Mouse (Mus musculus): ENCODE results near the gene Pparg.

Gene Pparg

DNA sequence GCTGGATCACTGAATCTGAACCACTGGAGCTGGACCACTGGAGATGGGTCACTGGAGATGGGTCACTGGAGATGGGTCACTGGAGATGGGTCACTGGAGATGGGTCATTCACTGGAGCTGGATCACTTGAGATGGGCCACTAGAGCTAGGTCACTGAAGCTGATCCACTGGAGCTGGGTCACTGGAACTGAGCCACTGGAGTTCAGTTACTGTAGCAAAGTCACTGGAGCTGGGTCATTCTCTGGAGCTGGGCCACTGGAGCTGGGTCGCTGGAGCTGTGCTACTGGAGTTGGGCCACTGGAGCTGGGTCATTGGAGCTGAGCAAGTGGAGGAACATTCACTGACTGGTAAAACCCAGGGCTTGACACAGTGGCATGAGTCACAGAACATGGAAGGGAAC, 145.7 kb downstream of the Pparg start:
- no peak for DNase-seq (ENCODE audit: low read depth)

- DNase-seq (ENCODE audit: low read depth), result no peak
Observed at GRCm38 (mm10) chr6:115511447-115511846, 150.7 kb downstream of the Pparg start.

- no peak for DNase-seq (ENCODE audit: low read depth)
Observed at GRCm38 (mm10) chr6:115513207-115513606, 152.5 kb downstream of the Pparg start.

DNA sequence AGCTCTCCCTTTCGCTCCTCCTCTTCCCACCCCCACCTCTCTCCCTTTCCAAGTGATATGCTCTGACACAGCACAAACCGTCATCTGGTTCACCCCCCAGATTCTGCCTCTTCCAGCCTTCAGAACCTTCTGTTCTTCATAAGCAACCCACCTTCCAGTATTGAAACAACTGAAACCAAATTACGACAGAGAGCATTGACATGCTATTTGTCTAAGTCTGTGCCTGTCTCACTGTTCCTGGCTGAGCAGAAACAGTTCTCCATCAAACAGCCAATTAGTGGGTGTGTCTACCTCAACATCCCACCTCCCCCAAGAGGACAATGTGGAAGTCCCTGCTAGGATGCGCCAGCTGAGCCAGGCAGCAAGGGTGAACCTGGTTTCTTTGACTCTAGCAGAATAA, 157.2 kb downstream of the Pparg start:
- DNase-seq (ENCODE audit: low read depth), result no peak

- DNase-seq (ENCODE audit: low read depth), result no peak
Observed at GRCm38 (mm10) chr6:115518352-115518751, 157.6 kb downstream of the Pparg start.

GRCm38 (mm10) chr6:115519275-115519699, 158.5 kb downstream of the Pparg start:
- DNase-seq (ENCODE audit: low read depth), result no peak

DNA sequence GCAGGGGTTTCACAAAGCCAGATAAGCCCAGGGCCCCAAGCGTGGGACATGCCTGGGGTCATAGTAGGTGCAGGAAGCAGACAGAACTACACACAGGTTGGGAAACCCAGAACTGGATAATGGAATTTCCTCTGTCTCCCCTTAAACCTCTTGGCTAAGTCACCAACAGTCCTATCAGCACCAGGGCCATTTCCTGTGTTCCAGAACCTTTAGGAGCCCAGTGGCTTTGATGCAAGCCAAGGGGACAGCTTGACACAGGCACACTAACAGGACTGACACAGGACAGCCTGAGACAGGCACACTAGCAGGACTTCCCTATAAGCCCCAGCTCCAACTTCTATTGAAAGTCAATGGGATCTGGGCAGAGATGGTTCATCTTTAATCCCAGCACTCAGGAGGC, 161.2 kb downstream of the Pparg start:
- DNase-seq (ENCODE audit: low read depth), result no peak

DNA sequence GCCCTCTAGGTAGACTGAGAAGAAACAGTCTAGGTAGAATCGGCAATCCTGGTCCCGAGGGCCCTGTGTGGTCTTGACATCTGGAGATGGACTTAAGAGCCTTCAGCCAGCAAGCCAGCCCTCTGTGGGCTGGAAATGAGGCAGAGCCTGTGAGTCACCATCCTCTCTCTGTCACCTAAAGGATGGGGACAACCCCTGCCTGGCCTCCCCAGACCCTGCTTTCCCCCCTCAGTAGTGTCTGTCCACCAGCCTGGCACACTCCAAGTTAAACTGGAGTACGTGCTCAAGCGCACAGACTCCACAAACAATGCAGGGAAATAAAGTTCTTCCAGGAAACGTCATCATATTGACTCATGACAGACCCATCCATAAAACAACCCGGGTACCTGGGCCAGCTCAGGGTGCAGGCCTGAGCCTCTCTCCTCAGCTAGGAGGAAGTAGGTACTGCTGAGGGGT, 162.0 kb downstream of the Pparg start:
- no peak for DNase-seq (ENCODE audit: low read depth)

DNA sequence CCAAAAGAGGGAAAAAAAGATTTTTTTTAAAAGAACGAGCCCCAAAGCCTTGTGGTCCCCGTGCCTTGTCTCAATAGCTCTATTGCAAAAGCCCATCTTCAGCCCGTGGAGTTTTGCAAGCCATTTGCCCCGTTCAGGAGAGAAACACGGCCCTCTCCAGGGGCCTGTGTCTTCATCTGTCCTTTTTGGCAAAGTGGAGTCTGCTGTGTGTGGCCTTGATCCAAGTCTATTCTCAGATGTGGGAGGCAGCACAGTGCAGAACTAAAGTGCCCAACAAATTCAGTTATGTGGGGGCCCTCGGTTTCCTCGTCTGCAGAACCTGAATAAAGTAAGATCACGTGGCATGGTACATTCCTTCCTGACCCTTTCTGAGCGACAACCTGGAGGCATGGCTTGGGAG, 162.4 kb downstream of the Pparg start:
- DNase-seq (ENCODE audit: low read depth), result no peak

GRCm38 (mm10) chr6:115524449-115524990, 163.8 kb downstream of the Pparg start:
- DNase-seq (ENCODE audit: low read depth), result no peak

DNA sequence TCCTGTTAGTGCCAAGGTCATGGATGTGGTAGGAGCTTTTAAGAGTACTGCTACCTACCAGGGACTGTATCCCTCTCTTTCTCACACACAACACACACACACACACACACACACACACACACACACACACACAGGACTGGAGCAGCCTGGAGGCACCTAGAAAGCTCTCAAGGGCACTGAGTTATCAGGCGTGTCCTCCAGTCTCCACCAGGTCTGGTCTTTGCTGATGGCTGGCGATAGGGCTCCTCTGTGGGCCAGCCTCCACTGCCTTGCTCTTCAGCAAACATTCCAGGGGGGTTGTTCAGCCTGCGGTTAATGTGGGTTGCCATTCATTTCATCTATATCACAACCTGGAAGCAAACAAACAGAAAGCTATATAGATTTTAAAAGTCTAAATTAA, 166.7 kb downstream of the Pparg start:
- no peak for DNase-seq (ENCODE audit: low read depth)

DNA sequence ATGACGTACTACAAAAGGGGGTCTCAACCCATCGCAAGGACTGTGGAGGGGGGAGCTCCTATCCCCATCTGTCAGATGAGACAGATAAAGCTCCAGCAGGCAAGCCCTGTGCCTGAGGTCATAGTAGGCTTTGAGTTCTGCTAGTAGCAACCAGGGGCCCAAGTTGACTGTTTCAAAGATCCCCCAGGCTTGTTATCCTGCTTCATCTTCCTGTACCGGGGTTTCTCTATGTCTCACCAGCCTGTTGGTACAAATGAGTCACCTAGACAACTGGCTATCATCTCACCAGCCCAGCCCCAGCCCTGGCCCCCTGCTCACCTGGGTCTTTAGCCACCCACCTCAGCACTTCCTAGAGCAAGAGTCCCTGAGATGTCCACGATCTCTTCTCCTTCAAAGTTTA, 167.6 kb downstream of the Pparg start:
- DNase-seq (ENCODE audit: low read depth), result no peak

GRCm38 (mm10) chr6:115534617-115535016, 173.9 kb downstream of the Pparg start:
- no peak for DNase-seq (ENCODE audit: low read depth)

GRCm38 (mm10) chr6:115536169-115536568, 175.4 kb downstream of the Pparg start:
- DNase-seq (ENCODE audit: low read depth), result no peak

- no peak for DNase-seq (ENCODE audit: low read depth)
Observed at GRCm38 (mm10) chr6:115538645-115539429, 178.1 kb downstream of the Pparg start.

Measured in fibroblast of lung, adult 2 months (primary cell).